Mouse (Mus musculus) bone marrow macrophage, adult 2 months (primary cell): Measurements from ENCODE around the gene Adamts17.

ENCODE experiments used
- CTCF ChIP-seq: IDR thresholded peaks from 2 replicates; pipeline ENCODE4 v1.5.1; 2012; ENCODE audit warnings: low read depth, mild to moderate bottlenecking, low read length, moderate library complexity
- POLR2A ChIP-seq: IDR thresholded peaks from 2 replicates; pipeline ENCODE4 v1.6.1; 2012; ENCODE audit warnings: mild to moderate bottlenecking, low read depth, low read length, borderline replicate concordance

DNA sequence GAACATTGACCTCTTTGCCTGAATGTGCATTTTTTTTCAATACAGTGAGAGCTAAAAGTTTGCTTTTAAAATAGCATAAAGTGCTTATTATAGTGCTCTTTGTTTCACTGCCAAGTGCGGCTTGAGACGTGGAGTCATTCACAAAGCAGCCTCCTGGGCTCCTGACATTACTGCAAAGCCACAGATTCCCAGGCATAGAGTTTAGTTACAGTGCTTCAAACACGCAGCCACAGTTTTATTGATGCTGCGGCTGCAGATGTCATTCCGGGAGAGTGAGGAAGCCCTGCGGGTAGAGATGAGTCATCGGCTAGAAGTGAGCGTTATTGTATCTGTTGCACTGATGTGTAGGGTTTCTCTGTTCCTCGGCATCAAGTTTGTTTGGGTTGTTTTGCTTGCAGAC lies 26.8 kb upstream of the Adamts17 start:
- TF ChIP-seq CTCF: no peak
- TF ChIP-seq POLR2A: no peak
